Mouse (Mus musculus) embryonic facial prominence, embryonic 12.5 days (tissue): ENCODE results near the gene Izumo4. TPM values are rescaled to one million over a fixed set of nuclear protein-coding genes. Genes with fewer than 3 reads are reported as not detected.

Source experiments
- ATAC-seq: fragments of 200-750 bp; cut with Nextera tagmentation; 2 replicates; pipeline ENCODE4 v1.8.0; 2017; ENCODE audit not compliant: insufficient number of reproducible peaks, insufficient read depth, low FRiP score, low TSS enrichment
- H3K27ac ChIP-seq: fragments of 300-500 bp; sonication (generic); 2 replicates; pipeline ENCODE4 v1.5.1; 2016; ENCODE audit warnings: mild to moderate bottlenecking
- H3K27me3 ChIP-seq: fragments of 300-500 bp; sonication (generic); 2 replicates; pipeline ENCODE4 v1.6.1; 2016; ENCODE audit warnings: mild to moderate bottlenecking, moderate library complexity
- H3K36me3 ChIP-seq: fragments of 300-500 bp; sonication (generic); 2 replicates; pipeline ENCODE4 v1.6.1; 2016; ENCODE audit warnings: mild to moderate bottlenecking
- H3K4me1 ChIP-seq: fragments of 300-500 bp; sonication (generic); 2 replicates; pipeline ENCODE4 v1.6.1; 2016
- H3K4me2 ChIP-seq: fragments of 300-500 bp; sonication (generic); replicated peaks from 2 replicates; pipeline ENCODE4 v1.6.1; 2016; ENCODE audit warnings: mild to moderate bottlenecking, moderate library complexity
- H3K4me3 ChIP-seq: fragments of 300-500 bp; sonication (generic); 2 replicates; pipeline ENCODE4 v1.5.1; 2016; ENCODE audit warnings: mild to moderate bottlenecking
- H3K9ac ChIP-seq: fragments of 300-500 bp; sonication (generic); 2 replicates; pipeline ENCODE4 v1.6.1; 2016; ENCODE audit warnings: mild to moderate bottlenecking, moderate library complexity
- H3K9me3 ChIP-seq: fragments of 300-500 bp; sonication (generic); 2 replicates; pipeline ENCODE4 v1.6.1; 2016; ENCODE audit warnings: mild to moderate bottlenecking, moderate library complexity
- WGBS: fragments of 180-500 bp; shearing (Covaris S2); methylation state at CpG from one replicate; pipeline ENCODE4 v1.1.7; 2016; 5-methylcytosine and 5-hydroxymethylcytosine counted together
- polyA plus RNA-seq: library from polyadenylated mRNA; unstranded; fragments of >200 nt; fragmentation: Nextera tagmentation; extraction: Ambion mirVana; gene quantifications from 2 replicates; pipeline ENCODE4 v1.2.1, GENCODE M21; 2016

Gene Izumo4
- polyA plus RNA-seq, 1 experiment from 2014 or later: 23.6 TPM

GRCm38 (mm10) chr10:80695186-80695585 lies 6.8 kb upstream of the Izumo4 start:
- Histone ChIP-seq H3K9me3 (no peaks in the 10 kb centered on the region), H3K36me3 (peaks cover 32% of the 10 kb centered on the region), H3K27me3 (no peaks in the 10 kb centered on the region), H3K4me2 (no peak overlapping the region), H3K27ac (no peak overlapping the region), H3K4me1 (peaks cover 4% of the 10 kb centered on the region; the same call in 1 of the 2 replicates), H3K4me3 (no peak overlapping the region), H3K9ac (no peak overlapping the region)
- no peak for ATAC-seq
- WGBS: 75% methylated on average over 2 of the region's 2 CpGs

- WGBS: 75% methylated on average over 10 of the region's 10 CpGs
- ATAC-seq: no peak
- H3K4me1 ChIP-seq: peaks cover 12% of the 10 kb centered on the region
- no peaks in the 10 kb centered on the region for H3K9me3 ChIP-seq
- no peak overlapping the region for H3K4me3 ChIP-seq
- H3K9ac ChIP-seq: no peak overlapping the region
- peaks cover 25% of the 10 kb centered on the region for H3K36me3 ChIP-seq
- no peak overlapping the region for H3K27ac ChIP-seq
- no peaks in the 10 kb centered on the region for H3K27me3 ChIP-seq
- no peak overlapping the region for H3K4me2 ChIP-seq
Measured at GRCm38 (mm10) chr10:80695801-80696501, 6.0 kb upstream of the Izumo4 start.

GRCm38 (mm10) chr10:80696502-80697392 lies 5.2 kb upstream of the Izumo4 start:
- Histone ChIP-seq H3K9ac (no peak overlapping the region), H3K9me3 (no peaks in the 10 kb centered on the region), H3K4me3 (no peak overlapping the region), H3K27me3 (no peaks in the 10 kb centered on the region), H3K36me3 (peaks cover 20% of the 10 kb centered on the region), H3K4me1 (peaks cover 13% of the 10 kb centered on the region), H3K27ac (no peak overlapping the region), H3K4me2 (no peak overlapping the region)
- 68% methylated on average over 12 of the region's 12 CpGs for WGBS
- no peak for ATAC-seq

GRCm38 (mm10) chr10:80697393-80697787 lies 4.6 kb upstream of the Izumo4 start:
- no peak overlapping the region for H3K4me3 ChIP-seq
- H3K27me3 ChIP-seq: no peaks in the 10 kb centered on the region
- H3K9ac ChIP-seq: no peak overlapping the region
- no peak overlapping the region for H3K27ac ChIP-seq
- ATAC-seq: no peak
- H3K4me2 ChIP-seq: no peak overlapping the region
- WGBS: 91% methylated on average over 8 of the region's 8 CpGs
- peaks cover 20% of the 10 kb centered on the region for H3K36me3 ChIP-seq
- peaks cover 13% of the 10 kb centered on the region for H3K4me1 ChIP-seq
- no peaks in the 10 kb centered on the region for H3K9me3 ChIP-seq

- Histone ChIP-seq H3K4me3 (no peak overlapping the region), H3K27me3 (no peaks in the 10 kb centered on the region), H3K4me1 (peaks cover 14% of the 10 kb centered on the region), H3K27ac (no peak overlapping the region), H3K9ac (peak overlapping the region; percentile 29; the same call in 1 of the 2 replicates), H3K4me2 (no peak overlapping the region), H3K36me3 (peaks cover 17% of the 10 kb centered on the region), H3K9me3 (no peaks in the 10 kb centered on the region)
- no peak for ATAC-seq
- 85% methylated on average over 9 of the region's 9 CpGs for WGBS
Measured at GRCm38 (mm10) chr10:80697812-80698211, 4.2 kb upstream of the Izumo4 start.

- H3K4me1 ChIP-seq: peaks cover 22% of the 10 kb centered on the region
- H3K36me3 ChIP-seq: peaks cover 14% of the 10 kb centered on the region
- no peak overlapping the region for H3K4me3 ChIP-seq
- no peaks in the 10 kb centered on the region for H3K27me3 ChIP-seq
- H3K4me2 ChIP-seq: no peak overlapping the region
- H3K27ac ChIP-seq: no peak overlapping the region
- ATAC-seq: no peak
- no peaks in the 10 kb centered on the region for H3K9me3 ChIP-seq
- no peak overlapping the region for H3K9ac ChIP-seq
- WGBS: 89% methylated on average over 9 of the region's 9 CpGs
Measured at GRCm38 (mm10) chr10:80698605-80699004, 3.4 kb upstream of the Izumo4 start.

GRCm38 (mm10) chr10:80700038-80700504 lies 1.9 kb upstream of the Izumo4 start:
- no peak overlapping the region for H3K9ac ChIP-seq

GRCm38 (mm10) chr10:80700732-80701131 lies 1.3 kb upstream of the Izumo4 start:
- ATAC-seq: no peak
- Histone ChIP-seq H3K36me3 (peaks cover 5% of the 10 kb centered on the region; the same call in 1 of the 2 replicates), H3K4me2 (peak overlapping the region; percentile 68), H3K4me3 (peak overlapping the region; percentile 64), H3K27ac (0 out of 2 replicates have a peak overlapping the region, but pooled peaks have one; percentile 23), H3K9me3 (no peaks in the 10 kb centered on the region), H3K27me3 (no peaks in the 10 kb centered on the region), H3K4me1 (peaks cover 25% of the 10 kb centered on the region), H3K9ac (peak overlapping the region; percentile 58; the same call in 1 of the 2 replicates)
- 47% methylated on average over 4 of the region's 4 CpGs for WGBS

More at GRCm38 (mm10) chr10:80700038-80700504, 1.9 kb upstream of the Izumo4 start:
- Histone ChIP-seq H3K4me1 (peaks cover 25% of the 10 kb centered on the region), H3K4me3 (no peak overlapping the region), H3K9me3 (no peaks in the 10 kb centered on the region), H3K27ac (no peak overlapping the region), H3K27me3 (no peaks in the 10 kb centered on the region), H3K36me3 (peaks cover 3% of the 10 kb centered on the region; the same call in 1 of the 2 replicates), H3K4me2 (peak overlapping the region; percentile 68; the same call in 1 of the 2 replicates)
- ATAC-seq: no peak
- WGBS: 88% methylated on average over 7 of the region's 7 CpGs

GRCm38 (mm10) chr10:80702536-80703390 lies 779 bp downstream of the Izumo4 start:
- Histone ChIP-seq H3K4me1 (peaks cover 25% of the 10 kb centered on the region), H3K4me2 (peak overlapping the region; percentile 68), H3K27ac (peak overlapping the region; percentile 82), H3K4me3 (peak overlapping the region; percentile 64), H3K27me3 (no peaks in the 10 kb centered on the region), H3K9me3 (no peaks in the 10 kb centered on the region), H3K36me3 (peaks cover 25% of the 10 kb centered on the region), H3K9ac (peak overlapping the region; percentile 55)
- peak; percentile 88 for ATAC-seq
- 2% methylated on average over 47 of the region's 47 CpGs for WGBS

GRCm38 (mm10) chr10:80703643-80704042 lies 1.7 kb downstream of the Izumo4 start:
- Histone ChIP-seq H3K27ac (no peak overlapping the region), H3K9ac (peak overlapping the region; percentile 55), H3K4me1 (peaks cover 25% of the 10 kb centered on the region), H3K9me3 (no peaks in the 10 kb centered on the region), H3K27me3 (no peaks in the 10 kb centered on the region), H3K4me3 (peak overlapping the region; percentile 64), H3K36me3 (peaks cover 34% of the 10 kb centered on the region), H3K4me2 (peak overlapping the region; percentile 68)
- WGBS: 82% methylated on average over 5 of the region's 5 CpGs
- no peak for ATAC-seq

GRCm38 (mm10) chr10:80704418-80704817 lies 2.4 kb downstream of the Izumo4 start:
- no peak overlapping the region for H3K27ac ChIP-seq
- ATAC-seq: no peak
- H3K27me3 ChIP-seq: no peaks in the 10 kb centered on the region
- 0 out of 2 replicates have a peak overlapping the region, but pooled peaks have one; percentile 14 for H3K4me3 ChIP-seq
- peaks cover 39% of the 10 kb centered on the region for H3K36me3 ChIP-seq
- no peak overlapping the region for H3K4me2 ChIP-seq
- peaks cover 25% of the 10 kb centered on the region for H3K4me1 ChIP-seq
- H3K9me3 ChIP-seq: no peaks in the 10 kb centered on the region
- no peak overlapping the region for H3K9ac ChIP-seq
- 77% methylated on average over 5 of the region's 5 CpGs for WGBS
